Mouse (Mus musculus) splenic B cell, adult 2 months (primary cell): ENCODE data around the gene Lsm12.
A peak's percentile ranks its signal among the peaks of the same experiment; 100 is the strongest.

Experiments
- DNase-seq: peaks from one replicate; pipeline ENCODE4 v3.0.0-alpha.2; 2011; ENCODE audit warnings: low read depth, low spot score
- H3K27me3 ChIP-seq: 2 replicates; pipeline ENCODE4 v1.6.1; 2012; ENCODE audit warnings: mild to moderate bottlenecking, low read length, moderate library complexity, mixed read lengths; ENCODE audit not compliant: control insufficient read depth, poor library complexity, insufficient read depth, severe bottlenecking
- H3K36me3 ChIP-seq: 2 replicates; pipeline ENCODE4 v1.6.1; 2012; ENCODE audit warnings: mild to moderate bottlenecking, low read length, moderate library complexity, mixed read lengths; ENCODE audit not compliant: control insufficient read depth, poor library complexity, insufficient read depth, severe bottlenecking

The Lsm12 gene

DNA sequence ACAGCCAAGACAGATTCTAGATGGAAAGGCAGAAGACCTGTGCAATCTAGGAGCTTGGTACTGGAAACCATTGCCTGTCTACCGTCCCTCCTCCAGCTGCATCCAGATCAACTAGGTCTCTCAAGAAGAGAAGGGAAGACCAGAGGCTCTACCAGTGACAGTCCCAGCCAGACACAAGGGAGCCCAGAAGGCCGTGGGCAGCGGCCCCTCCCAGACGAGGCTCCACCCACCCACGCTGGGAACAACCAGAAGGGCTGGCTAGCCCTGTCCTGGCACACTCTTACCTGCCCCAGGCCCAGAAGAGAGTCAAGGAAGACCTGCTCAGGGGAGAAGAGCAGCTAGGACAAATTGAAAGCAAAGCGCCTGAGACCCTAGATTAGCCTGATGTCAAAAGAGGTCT, 35.4 kb upstream of the Lsm12 start:
- no peak for DNase-seq
- Histone ChIP-seq H3K27me3 (no peaks in the 10 kb centered on the region), H3K36me3 (peaks cover 3% of the 10 kb centered on the region; the same call in 1 of the 2 replicates)

DNA sequence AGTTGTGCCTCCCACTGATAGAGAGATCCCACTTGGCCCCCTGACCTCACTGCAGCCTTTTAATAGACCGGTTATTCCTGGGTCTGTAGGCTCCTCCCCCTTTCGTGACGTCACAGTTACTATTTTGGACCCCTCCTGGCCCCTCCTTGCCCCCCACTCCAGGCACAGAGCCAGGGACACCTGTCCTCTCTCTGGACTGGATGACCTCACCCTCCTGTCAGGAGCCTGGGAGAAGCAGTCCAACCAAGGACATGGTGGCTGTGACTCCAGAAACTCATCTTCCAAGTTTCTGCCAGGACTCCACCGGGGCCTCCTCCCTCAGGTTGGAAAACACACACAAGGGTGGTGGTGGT, 34.9 kb upstream of the Lsm12 start:
- Histone ChIP-seq H3K36me3 (peaks cover 3% of the 10 kb centered on the region; the same call in 1 of the 2 replicates), H3K27me3 (no peaks in the 10 kb centered on the region)
- peak; percentile 25 for DNase-seq

DNA sequence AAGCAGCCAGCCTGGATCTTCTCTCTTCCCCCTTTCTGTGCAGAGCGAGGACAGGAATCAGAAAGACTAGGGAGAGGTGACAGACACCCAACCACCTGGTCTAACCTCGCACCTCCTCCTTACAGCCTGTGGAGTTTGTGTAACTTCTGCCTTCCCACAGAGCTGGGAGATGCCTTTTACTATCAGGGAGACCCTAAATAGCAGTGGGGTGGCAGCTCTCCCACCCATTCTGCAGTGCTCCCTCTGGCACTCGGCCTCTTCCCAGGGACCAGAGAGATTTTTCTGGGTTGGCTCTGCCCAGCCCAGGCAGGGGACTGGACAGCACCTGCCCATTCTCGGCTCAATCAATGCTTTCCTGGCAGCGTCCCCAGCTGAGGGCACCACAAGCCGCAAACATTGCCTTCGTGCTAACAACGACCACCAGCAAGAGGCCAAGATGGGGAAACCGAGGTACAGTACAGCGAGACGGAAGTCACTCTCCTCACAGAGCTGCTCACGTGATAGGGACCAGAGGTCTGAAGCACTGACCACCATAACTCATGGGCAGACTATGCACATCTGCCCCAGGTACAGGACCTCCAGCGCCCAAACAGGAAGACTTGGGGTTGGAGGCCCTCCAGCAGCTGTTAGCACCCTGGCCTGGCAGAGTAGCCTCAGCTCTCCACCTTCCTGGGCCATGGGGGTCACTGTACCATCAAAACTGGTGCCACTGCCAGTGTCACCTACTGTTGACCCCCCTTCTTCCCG, 34.3 kb upstream of the Lsm12 start:
- H3K36me3 ChIP-seq = peaks cover 3% of the 10 kb centered on the region
- H3K27me3 ChIP-seq = no peaks in the 10 kb centered on the region
- no peak for DNase-seq

DNA sequence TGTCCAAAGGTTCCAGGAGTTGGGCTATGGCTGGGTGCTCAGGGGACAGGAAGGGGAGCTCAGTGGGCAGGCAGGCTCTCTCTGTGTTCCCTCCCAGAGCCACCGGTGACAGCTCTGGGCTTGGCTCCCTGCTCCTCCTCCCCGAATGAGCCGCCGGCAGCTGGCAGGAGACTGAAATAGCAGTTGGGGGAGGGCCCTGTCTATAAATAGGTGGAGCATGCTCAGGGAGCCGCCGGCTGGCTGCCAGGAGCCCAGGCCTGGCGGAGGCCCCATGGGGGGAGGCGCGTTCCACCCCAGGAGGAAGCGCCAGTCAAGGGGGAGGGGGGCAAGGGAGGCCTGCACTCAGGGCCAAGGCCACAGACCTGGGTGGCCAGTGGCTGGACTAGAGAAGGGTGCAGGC, 33.7 kb upstream of the Lsm12 start:
- Histone ChIP-seq H3K27me3 (no peaks in the 10 kb centered on the region), H3K36me3 (peaks cover under 1% of the 10 kb centered on the region)
- DNase-seq = peak; percentile 62

DNA sequence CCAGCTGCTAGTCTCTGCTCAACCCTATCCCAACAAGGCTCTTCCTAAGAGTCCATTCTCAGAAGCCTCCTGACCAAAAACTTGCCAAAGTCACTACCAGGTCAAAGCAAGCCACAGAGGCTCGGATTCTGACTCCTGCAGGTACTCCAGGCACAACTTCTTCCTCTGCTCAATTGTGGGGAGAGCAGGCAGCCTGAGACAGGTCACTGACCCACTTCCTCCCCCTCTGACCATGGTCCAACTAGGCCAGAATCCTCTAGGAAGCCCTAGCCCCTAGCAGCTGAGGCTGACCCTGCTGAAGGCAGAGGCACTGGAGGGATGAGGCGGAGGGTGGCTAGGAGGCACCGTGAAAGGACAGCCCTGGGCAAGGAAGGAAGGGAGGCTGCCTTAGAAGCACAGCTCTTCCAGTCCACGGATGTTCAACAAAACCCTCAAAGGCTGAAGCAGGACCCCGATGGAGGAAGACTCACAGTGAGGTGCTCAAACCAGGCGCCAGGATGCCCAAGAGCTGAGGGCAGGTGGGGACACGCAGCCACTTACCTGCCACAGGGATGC, 32.9 kb upstream of the Lsm12 start:
- no peaks in the 10 kb centered on the region for H3K27me3 ChIP-seq
- DNase-seq = no peak
- H3K36me3 ChIP-seq = no peaks in the 10 kb centered on the region; the same call in none of the 2 replicates

DNA sequence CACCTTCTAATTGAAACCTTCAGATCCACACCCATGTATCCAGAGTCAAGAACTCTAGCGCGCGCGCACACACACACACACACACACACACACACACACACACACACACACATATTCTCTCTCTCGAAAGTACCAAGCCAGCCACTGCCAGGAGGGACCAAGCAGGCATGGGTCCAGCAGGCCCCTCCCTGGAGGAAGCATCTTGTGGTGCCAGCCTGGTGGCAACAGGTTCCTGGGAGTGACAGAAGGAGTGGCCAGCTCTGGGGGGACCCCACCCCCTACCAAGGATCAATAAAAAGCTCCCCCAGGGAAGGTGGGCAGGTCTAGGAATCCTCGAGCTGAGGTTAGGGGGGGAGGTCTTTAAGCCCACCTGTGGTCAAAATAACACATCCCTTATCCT, 32.3 kb upstream of the Lsm12 start:
- Histone ChIP-seq H3K27me3 (no peaks in the 10 kb centered on the region), H3K36me3 (no peaks in the 10 kb centered on the region; the same call in none of the 2 replicates)
- DNase-seq = no peak

DNA sequence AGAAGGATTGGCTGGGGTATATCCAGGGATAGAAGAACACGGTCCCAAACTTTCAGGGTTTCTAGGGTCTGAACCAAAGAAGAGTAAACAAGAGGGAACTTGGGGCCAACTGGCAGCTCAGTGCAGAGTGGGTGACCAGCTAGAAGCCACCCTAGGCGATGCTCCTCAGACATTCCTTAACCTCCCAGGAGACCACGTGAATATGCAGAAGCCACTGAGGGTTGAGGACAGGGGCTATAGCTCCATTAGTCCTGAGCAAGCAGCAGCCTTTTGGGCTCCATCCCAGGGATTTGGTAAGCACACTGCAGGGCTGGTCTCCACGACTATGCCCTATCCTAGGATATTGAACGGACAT, 31.8 kb upstream of the Lsm12 start:
- no peaks in the 10 kb centered on the region for H3K27me3 ChIP-seq
- H3K36me3 ChIP-seq = no peaks in the 10 kb centered on the region; the same call in none of the 2 replicates
- DNase-seq = no peak

DNA sequence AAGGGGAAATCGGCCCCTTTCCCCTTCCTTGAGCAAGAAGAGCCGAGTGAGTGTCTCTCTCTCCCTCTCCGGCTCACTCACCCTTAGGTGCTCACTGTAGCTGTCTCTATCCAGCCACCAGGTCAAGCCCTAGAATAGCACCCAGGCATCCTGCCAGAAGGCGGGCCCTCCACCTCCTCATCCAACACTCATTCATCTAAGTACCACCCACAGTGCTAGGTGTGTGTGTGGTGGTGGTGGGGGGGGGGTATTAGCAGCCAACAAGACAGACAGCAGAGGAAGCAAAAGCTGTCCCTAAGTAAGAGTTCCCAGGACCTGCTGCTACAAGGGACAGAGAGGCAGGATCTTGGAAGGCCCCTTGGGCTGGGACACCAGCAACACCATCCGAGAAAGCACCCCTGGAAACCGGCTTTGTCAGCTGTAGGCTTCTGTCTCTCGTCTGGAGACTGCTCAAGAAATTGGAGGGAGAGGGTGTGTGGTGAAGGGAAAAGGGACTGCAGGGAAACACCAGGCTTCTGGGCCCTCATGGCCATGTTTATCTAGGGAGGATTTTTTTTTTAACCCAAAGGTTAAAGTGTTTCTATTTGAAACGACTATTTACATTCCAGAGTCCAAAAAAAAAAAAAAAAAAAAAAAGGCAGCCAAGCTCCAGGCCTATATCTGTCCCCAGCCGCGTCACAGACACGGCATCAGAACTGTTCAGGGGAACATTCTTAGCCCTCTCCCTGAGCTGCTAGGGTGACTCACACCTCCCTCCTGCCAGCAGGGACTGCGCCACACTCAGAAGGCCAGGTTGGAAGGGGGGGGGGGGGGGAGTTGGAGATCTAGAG, 31.2 kb upstream of the Lsm12 start:
- Histone ChIP-seq H3K27me3 (no peaks in the 10 kb centered on the region), H3K36me3 (no peaks in the 10 kb centered on the region; the same call in 1 of the 2 replicates)
- no peak for DNase-seq

DNA sequence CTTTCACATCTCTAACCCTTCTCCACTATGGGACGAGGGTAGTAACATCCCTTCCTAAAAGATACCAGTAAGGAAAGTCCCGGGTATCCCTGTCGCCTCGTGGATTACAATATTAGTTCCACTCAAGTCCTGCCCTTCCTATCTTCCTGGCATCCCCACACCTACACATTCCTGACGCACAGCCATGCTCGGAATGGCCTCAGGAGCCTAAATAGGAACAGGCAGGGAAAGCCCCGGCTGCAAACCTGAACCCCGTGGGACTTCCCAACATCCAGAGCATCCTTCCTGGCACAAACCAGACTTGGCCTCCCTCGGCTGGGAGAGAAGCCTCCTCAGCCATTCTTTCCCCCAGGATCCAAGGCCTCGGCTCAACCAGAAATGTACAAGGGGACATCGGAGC, 30.4 kb upstream of the Lsm12 start:
- no peaks in the 10 kb centered on the region; the same call in 1 of the 2 replicates for H3K36me3 ChIP-seq
- H3K27me3 ChIP-seq = no peaks in the 10 kb centered on the region
- no peak for DNase-seq

DNA sequence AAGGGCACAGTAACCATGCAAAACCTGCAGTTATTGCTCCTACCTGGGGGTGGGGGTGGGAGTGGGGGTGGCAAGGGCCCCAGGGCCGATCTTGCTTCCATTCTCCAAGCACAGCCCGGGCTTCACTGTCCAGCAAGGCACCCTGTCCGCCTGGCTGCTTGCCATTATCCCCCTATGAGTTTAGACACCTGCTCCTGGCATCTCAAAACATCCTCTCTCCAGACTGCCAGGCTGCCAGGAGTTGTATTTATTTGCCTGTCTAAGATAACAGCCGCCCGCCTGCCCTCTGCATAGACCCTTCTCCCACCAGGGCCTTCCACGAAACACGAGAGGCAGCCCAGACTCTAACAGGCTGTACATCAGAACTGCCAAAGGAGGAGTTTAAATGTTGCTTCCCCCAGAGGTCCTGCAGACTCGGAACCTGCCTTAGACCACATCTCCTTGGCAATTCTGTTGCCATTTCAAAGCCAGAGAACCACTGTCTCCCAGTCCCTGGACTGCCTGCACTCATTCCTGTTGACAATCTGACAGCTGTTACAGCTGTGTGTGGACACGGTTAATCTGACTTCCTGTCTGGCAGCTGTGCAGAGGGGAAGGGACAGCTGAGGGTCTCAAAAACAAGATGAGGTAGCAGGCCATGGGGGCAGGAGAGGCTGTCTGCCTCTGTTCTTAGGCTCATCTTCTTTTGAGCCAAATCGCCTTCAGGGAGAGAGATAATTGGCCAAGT, 29.5 kb upstream of the Lsm12 start:
- Histone ChIP-seq H3K36me3 (no peaks in the 10 kb centered on the region; the same call in 1 of the 2 replicates), H3K27me3 (no peaks in the 10 kb centered on the region)
- no peak for DNase-seq

DNA sequence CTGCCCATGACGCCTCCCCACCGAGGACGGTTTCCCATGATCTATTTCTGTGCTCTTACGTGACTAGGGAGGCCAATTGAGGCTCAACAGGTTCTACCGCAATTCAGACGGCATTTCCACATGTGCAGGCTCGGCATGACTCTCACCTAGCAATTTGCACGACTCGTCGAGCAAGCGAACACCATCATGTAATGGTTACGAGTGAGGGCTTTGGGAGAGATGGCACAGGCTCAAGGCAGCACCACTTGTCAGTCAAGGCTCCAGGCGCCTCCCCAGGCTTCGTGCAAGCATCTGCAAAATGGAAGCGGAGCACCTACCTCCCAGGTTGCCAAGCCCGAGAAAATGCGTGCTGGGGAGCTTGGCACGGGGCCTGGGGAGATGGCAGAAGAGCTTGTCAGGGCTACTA, 26.8 kb upstream of the Lsm12 start:
- no peaks in the 10 kb centered on the region; the same call in 1 of the 2 replicates for H3K36me3 ChIP-seq
- H3K27me3 ChIP-seq = no peaks in the 10 kb centered on the region
- no peak for DNase-seq

DNA sequence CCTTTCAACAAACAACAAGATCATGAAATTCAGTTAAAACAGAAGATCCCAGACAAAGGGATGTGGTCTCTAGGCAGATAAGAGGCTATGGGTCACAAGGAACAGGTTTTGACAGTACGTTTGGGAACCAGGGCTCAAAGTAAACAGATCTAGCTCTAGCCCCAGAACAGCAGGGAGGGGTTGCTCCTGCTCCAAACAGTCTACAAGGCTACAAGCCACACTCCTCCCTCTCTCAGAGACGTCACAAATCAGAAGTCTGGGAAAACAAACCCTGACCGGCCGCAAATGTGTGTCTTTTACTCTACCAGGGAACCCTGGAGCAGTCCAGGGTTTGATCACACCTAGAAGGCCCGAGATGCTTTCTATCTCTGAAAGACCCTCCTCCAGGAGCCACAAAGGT, 25.9 kb upstream of the Lsm12 start:
- DNase-seq = no peak
- H3K27me3 ChIP-seq = no peaks in the 10 kb centered on the region
- H3K36me3 ChIP-seq = no peaks in the 10 kb centered on the region; the same call in 1 of the 2 replicates

DNA sequence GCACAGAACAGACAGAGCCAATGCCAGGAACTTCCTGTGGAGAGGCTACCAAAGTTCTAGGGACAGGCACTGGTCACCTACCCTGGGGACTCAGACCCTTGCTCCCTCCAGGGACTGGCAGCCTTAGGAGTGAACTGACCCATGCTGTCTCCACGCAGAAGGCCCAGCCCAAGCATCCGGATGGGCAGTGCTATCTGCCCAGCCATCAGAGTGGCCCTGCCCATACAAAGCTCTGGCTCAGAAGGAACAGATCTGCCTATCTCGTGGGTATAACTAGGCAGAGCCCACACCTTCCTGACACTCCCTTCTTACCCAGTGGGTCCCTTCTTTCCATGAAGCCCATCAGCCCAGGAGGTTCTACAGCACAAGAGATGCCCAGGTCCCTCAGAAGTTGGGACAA, 25.1 kb upstream of the Lsm12 start:
- no peak for DNase-seq
- no peaks in the 10 kb centered on the region; the same call in 1 of the 2 replicates for H3K36me3 ChIP-seq
- H3K27me3 ChIP-seq = no peaks in the 10 kb centered on the region

DNA sequence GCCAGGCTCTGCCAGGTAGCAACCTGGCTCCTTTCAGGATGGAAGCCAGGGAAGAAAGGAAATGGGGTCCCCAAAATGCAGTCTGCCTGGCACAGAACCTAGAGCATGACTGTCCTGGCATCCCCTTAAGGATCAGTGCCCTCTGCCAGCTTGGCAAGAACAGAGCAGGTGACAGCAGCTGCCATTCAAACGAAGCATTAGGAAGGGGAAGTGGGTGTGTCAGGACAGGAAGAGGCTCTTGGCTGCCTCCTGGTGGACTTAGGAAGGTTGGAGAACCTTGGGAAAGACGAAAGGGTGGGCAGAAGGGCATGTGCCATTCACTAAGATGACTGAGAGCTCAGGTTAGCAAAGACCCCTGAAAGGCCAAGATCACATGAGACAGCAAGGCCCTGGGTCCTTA, 24.6 kb upstream of the Lsm12 start:
- peak; percentile 72 for DNase-seq
- no peaks in the 10 kb centered on the region for H3K27me3 ChIP-seq
- no peaks in the 10 kb centered on the region; the same call in 1 of the 2 replicates for H3K36me3 ChIP-seq
